Mouse (Mus musculus) urinary bladder, postnatal 0 days (tissue): ENCODE data around the gene Vmn1r143. TPM values are rescaled to one million over a fixed set of nuclear protein-coding genes. Genes with fewer than 3 reads are reported as not detected.

Source experiments
- polyA plus RNA-seq: library from polyadenylated mRNA; unstranded; fragments of >200 nt; fragmentation: Nextera tagmentation; extraction: Ambion mirVana; gene quantifications from 2 replicates; pipeline ENCODE4 v1.2.1, GENCODE M21; 2015

Vmn1r143 gene
- not detected in 2 replicates for polyA plus RNA-seq

GRCm38 (mm10) chr7:22189077-22189476 is at the start of gene Vmn1r143:
Gene Vmn1r143, plus strand, starts transcription at chr7:22189377.

GRCm38 (mm10) chr7:22163935-22164334 is 25.2 kb upstream of the Vmn1r143 start, which contains the start of gene Vmn1r142:
Gene Vmn1r142, minus strand, starts transcription at chr7:22164035.

GRCm38 (mm10) chr7:22201164-22201563 is 12.0 kb downstream of the Vmn1r143 start, which contains the start of gene Gm8653:
Gene Gm8653, minus strand, starts transcription at chr7:22201264.

GRCm38 (mm10) chr7:22229384-22229783 is 40.2 kb downstream of the Vmn1r143 start, which contains the start of gene Gm8453:
Gene Gm8453, minus strand, starts transcription at chr7:22229484.

Other genes with a start within 250 kb of the Vmn1r143 start
- gene Vmn1r137, start 194.8 kb upstream of the Vmn1r143 start, polyA plus RNA-seq = not detected in 2 replicates
- not detected in 2 replicates for gene Vmn1r138, start 160.5 kb upstream of the Vmn1r143 start, polyA plus RNA-seq
- not detected in 2 replicates for gene Gm6176, start 133.1 kb upstream of the Vmn1r143 start, polyA plus RNA-seq
- not detected in 2 replicates for gene Vmn1r139, start 120.3 kb upstream of the Vmn1r143 start, polyA plus RNA-seq
- gene Gm16451, start 71.1 kb upstream of the Vmn1r143 start, polyA plus RNA-seq = not detected in 2 replicates
- gene Gm10666, start 54.6 kb upstream of the Vmn1r143 start, polyA plus RNA-seq = not detected in 2 replicates
- not detected in 2 replicates for gene Vmn1r142, start 25.3 kb upstream of the Vmn1r143 start, polyA plus RNA-seq
- not detected in 2 replicates for gene Gm8653, start 11.9 kb downstream of the Vmn1r143 start, polyA plus RNA-seq
- gene Gm8453, start 40.1 kb downstream of the Vmn1r143 start, polyA plus RNA-seq = not detected in 2 replicates
- not detected in 2 replicates for gene Gm4187, start 140.3 kb downstream of the Vmn1r143 start, polyA plus RNA-seq
- not detected in 2 replicates for gene Gm8660, start 181.7 kb downstream of the Vmn1r143 start, polyA plus RNA-seq
- gene Vmn1r148, start 224.2 kb downstream of the Vmn1r143 start, polyA plus RNA-seq = not detected in 2 replicates
- not detected in 2 replicates for gene Vmn1r149, start 248.9 kb downstream of the Vmn1r143 start, polyA plus RNA-seq